Mouse (Mus musculus): Measurements from ENCODE around the gene Arhgap15. TPM values are rescaled to one million over a fixed set of nuclear protein-coding genes. Genes with fewer than 3 reads are reported as not detected.

Arhgap15 gene
- total RNA-seq, 2 experiments from 2014 or later, result 12.0 to 15.2 TPM

- no peak for DNase-seq (ENCODE audit: low spot score in 2 of 2)
Observed at GRCm38 (mm10) chr2:44148550-44149100, 400.0 kb downstream of the Arhgap15 start.

GRCm38 (mm10) chr2:44152301-44152700, 403.7 kb downstream of the Arhgap15 start:
- DNase-seq (ENCODE audit: low spot score in 2 of 2), result no peak

- DNase-seq (ENCODE audit: low spot score in 2 of 2), result no peak
Observed at GRCm38 (mm10) chr2:44160358-44160757, 411.7 kb downstream of the Arhgap15 start.

DNA sequence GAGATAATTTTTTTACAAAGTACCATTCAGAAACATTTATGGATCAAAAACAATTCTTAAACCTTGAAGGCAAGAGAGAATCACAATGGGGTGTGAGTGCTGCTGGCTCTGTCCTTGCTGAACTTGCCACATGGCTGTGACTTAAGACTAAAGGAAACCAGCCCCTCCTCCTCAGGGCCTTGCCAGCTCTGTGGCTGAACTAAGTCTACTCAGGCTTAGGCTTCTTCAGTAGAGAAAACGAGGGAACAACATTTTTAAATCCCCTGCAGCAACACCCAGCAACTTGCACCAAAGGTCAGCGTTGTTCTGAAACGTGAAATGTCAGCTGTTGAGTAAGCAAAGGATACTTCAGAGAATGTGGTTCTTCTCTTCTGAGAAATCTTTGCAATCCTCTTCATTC, 417.2 kb downstream of the Arhgap15 start:
- no peak for DNase-seq (ENCODE audit: low spot score in 2 of 2)

GRCm38 (mm10) chr2:44166716-44167115, 418.1 kb downstream of the Arhgap15 start:
- no peak for DNase-seq (ENCODE audit: low spot score in 2 of 2)

DNA sequence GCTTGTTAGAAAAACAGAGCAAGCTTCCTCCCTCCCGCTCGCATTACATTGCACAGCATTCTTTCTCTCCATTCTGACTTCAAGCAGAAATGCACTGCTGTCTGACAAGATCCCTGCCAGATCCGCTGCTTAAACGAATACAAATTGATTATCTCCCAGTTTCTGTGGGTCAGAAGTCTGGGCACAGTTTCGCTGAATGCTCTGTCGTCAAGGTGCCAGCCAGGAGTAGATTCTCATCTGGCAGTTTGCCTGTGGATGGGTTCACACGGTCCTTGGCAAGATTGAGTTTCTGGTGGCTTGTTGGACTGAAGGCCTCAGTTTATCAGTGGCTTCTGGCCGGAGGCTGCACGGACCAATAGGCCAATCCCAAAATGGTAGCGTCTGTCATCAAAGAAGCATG, 435.9 kb downstream of the Arhgap15 start:
- no peak for DNase-seq (ENCODE audit: low spot score in 2 of 2)

DNA sequence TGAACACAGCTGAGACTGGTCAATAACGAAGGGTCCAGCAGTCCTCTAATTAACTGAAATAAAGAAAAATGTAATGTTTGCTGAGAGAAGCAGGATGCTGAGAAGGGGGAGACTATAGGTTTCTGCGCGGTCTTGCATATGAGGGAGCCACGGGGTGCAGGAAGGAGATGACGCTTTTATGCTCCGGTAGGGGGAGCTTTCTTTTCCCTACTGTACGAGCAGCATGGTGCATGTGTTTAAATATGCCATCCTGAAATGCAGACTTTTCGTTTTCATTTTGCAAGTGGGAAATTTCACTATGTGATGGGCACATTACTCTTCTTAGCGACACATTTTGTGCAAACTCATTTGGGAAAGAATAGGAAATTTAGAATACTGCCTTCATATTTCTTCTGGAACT, 442.1 kb downstream of the Arhgap15 start:
- DNase-seq (ENCODE audit: low spot score in 2 of 2), result no peak

DNA sequence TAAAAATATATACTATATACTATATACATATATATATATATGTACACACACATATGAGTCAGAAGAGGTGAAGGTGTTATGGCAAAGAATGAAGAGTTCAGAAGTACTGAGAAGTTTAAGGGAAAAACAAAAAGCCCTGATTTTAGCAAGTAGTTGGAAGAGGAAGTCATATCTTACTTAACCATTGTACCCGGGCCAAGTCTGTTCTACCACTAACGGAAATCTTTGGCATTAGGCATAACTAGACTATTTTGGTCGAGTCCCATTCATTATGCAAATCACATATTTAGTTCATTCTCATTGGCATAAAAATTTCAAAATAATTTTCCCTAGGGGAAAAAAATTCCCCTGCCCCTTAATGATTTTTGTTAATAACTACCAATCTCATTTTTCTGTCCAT, 443.4 kb downstream of the Arhgap15 start:
- DNase-seq (ENCODE audit: low spot score in 2 of 2), result no peak

GRCm38 (mm10) chr2:44215506-44215905, 466.9 kb downstream of the Arhgap15 start:
- peak; percentile 30 to 36 for DNase-seq (ENCODE audit: low spot score in 2 of 2)

DNA sequence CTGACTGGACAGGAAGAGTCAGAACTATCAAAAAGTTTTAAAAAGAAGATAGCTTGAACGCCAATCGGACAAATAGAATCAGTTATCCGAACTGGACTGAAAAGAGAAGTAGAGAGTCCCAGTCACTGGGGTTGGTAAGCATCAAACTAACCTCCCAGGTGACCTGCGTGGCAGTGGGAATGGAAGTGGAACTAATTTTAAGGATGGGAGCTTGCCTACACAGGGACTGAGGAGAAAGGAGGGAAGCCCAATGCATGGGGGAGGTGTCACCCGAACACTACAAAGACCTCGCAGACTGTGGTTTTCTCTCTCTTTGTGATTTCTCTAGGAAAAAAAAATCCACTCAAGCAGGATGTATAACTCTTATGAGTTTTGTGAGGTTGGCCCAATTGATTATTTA, 469.2 kb downstream of the Arhgap15 start:
- DNase-seq (ENCODE audit: low spot score in 2 of 2), result no peak

- DNase-seq (ENCODE audit: low spot score in 2 of 2), result no peak
Observed at GRCm38 (mm10) chr2:44218317-44218716, 469.7 kb downstream of the Arhgap15 start.

DNA sequence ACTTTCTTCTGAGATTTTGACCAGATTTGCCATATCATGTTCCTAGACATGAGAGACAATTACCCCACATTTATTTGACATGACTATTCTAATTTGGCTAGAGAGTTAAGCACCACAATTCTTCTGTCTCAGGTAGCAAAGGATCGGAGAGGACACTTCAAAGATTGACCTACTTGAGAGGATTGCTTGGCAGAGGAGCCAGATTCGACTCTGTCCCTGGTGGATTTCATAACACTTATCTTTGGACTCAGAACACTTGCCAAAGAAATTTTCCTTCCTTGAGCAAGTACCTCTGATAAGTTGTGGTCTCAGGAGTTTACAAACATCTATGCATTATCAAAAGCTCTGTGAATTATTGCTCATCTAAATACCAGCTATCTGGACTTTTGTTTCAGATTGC, 473.1 kb downstream of the Arhgap15 start:
- no peak for DNase-seq (ENCODE audit: low spot score in 2 of 2)

DNA sequence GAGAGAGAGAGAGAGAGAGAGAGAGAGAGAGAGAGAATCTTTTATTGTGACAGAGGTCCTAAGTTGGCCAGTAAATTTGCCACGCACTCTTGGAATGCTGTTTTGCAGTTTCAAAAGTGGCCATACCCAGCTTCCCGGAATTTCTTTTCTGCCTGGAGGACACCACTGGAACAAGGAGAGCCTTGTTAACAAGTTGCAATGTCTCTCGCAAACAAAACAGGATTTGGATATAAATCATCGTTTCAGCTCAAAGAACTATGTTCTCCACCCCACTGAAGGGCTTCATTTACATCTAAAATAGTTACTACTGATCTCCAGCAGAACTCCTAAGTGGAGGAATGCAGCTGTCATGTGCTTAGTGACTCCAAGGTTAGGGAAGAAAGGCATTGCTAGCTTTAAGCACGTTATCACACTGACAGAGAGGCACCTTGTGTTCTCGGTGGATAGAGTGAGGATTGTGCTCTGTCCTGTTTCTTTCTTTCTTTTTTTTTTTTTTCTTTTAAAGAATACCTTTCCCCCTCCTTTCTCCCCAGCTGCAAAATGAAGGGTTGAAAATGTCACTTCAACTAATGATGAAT, 473.6 kb downstream of the Arhgap15 start:
- DNase-seq (ENCODE audit: low spot score in 2 of 2), result no peak

DNA sequence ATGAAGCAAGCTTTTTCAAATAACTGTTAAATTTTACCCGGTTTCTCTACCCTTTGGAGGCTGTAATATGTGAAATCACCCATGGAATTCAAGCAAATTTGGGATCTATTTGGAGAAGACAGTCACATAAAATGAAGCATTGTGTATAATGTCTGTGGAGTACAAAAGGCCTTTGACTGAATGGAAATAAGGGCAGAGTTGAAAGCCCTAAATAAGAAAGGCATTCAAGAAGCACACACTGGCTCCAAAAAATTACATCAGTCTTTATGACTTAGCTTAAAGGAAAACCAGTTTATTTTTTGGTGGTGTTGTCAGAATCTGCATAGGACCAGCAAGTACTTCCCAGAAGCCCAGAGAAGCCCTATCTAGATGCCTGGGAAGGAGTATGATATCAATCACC, 486.2 kb downstream of the Arhgap15 start:
- DNase-seq (ENCODE audit: low spot score in 2 of 2), result no peak

DNA sequence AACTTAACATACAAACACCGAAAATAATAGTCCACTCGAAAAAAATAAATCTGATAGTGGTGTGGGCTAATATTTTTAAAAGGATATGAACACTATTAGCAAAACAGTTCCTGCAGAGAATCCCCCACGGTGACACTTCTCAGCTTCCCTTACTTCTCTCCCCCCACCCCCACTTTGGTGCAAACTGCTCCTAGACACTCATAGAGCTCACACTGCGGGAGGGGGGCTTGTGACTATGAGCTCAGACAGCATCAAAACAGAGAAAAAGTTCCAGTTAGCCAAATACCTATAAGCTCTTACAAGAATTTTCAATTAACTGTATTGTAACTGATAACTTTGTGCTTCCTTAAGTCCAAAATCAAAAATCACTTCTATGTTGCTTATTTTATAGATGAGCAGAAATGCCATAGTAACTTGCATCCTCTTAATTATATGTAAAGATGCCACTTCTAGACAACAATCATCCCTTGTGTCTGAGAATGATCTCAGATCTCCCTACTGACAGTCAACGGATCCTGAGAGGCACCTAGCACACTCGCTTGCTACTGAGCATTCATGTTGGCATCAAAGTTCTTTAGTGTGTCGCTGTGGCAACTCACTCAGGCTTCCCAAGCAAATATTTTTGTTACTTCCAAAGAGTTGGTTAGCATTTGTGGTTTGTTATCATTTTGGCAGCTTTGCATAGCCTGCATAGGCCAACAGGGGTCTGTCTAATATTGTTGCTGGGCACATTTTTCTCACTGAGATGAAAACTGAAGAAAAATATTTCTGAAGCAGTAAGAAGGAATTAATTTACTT, 493.2 kb downstream of the Arhgap15 start:
- DNase-seq (ENCODE audit: low spot score in 2 of 2), result no peak

GRCm38 (mm10) chr2:44242628-44243255, 494.1 kb downstream of the Arhgap15 start:
- peak; percentile 24 to 36 for DNase-seq (ENCODE audit: low spot score in 2 of 2)

DNA sequence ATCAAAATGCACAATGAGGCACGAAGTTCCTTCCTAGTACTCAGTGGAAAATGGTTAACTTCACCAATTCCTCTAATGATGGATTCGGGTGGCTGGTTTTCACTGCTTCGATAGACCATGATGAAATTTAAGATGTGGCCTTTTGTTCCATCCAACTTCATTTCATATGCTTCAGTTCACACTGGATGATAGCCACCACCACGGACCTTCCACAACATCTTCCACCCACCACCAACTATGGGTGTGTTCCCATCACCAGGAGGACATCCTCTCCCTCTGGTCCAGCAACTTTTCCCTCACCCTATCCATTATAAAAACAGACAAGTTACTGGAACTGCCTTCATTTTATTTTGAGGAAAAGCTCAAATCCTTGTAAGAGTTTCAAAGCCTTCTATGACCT, 506.7 kb downstream of the Arhgap15 start:
- DNase-seq (ENCODE audit: low spot score in 2 of 2), result no peak

GRCm38 (mm10) chr2:44257946-44258345, 509.3 kb downstream of the Arhgap15 start:
- no peak for DNase-seq (ENCODE audit: low spot score in 2 of 2)

DNA sequence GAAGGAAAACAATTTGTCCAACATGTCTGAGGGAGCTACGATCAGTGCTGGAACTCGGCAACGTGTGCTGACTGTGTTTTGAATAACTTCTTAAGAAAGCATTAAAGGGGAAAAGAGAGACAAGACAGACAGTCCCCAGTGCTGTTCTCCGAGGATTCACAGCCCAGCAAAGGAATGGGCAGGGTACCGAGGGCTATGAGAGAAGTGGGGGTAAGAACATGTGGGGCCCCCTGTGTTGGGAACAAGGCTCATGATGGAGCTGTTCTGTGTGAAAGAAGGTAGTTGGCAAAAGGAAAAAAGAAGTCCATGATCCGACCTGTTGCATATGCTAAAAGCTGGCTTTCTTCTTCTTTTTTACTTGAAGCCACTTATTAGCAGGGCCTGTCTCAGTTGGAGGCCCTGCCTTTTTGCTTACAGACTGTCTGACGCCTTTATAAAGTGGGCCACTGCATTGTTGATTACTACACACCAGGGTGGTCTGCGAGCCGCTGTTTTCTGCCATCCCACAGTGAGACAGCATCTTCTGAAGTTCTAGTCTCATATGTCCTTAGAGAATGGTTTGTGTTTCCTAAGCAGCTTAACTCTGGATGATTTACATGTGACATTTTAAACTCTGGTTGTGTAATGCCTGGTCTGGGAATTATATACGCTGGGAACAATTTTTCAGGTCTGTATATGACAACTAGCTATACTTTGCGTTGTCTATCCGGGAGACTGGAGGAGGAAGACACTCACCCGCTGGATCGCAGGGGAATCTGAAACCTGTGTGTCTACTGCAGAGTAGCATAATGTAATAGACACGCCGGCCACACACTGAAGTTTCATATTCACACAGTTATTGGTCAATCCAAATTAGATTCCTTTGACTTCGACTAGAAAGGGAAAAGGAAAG, 523.1 kb downstream of the Arhgap15 start:
- no peak for DNase-seq (ENCODE audit: low spot score in 2 of 2)

DNA sequence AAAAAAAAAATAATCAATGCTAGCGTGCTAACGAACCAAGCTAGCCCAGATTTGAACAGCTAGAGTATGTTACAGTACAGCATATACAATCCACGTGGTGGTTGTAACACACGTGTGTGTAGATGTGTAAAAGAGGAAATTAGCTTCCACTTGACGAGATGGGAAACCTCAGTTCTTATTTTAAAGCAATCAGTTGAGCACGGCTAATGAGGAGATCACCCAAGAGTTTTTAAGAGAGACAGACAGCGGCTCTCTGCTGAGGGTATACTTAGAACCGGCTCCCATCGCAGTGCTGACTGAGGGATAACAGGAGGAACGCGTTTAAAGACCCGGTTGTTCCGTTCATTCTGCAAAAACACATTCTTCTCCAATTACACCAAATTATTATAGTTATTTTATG, 524.0 kb downstream of the Arhgap15 start:
- DNase-seq (ENCODE audit: low spot score in 2 of 2), result no peak

GRCm38 (mm10) chr2:44274425-44274824, 525.8 kb downstream of the Arhgap15 start:
- DNase-seq (ENCODE audit: low spot score in 2 of 2), result no peak
